Mouse (Mus musculus): Measurements from ENCODE around the gene Tdrkh. TPM values are rescaled to one million over a fixed set of nuclear protein-coding genes. Genes with fewer than 3 reads are reported as not detected.

Tdrkh gene
- total RNA-seq, 4 experiments from 2014 or later = 38.3 to 42.1 (median 41.7) TPM

DNA sequence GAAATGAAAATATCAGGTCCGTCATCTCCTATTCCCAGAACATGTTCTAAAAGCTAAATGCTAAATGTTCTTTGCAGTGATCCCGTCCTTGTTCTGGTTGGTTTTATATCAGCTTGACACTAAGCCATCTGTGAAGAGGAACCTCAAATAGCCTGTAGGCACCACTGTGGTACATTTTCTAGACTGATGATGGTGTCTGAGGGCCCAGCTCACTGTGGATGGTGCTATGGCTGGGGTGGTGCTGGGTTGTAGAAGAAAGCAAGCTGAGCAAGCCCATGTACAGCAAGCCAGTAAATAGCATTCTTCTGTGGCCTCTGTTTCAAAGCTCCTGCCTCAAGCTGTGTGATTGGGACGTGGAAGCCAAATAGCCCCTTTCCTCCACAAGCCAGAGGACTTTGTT is 44.0 kb downstream of the Tdrkh start:
- no peak for DNase-seq (ENCODE audit: low spot score in 2 of 2)

- DNase-seq (ENCODE audit: low spot score in 2 of 2) = no peak
These were observed 46.8 kb downstream of the Tdrkh start for GRCm38 (mm10) chr3:94459834-94460233.

DNA sequence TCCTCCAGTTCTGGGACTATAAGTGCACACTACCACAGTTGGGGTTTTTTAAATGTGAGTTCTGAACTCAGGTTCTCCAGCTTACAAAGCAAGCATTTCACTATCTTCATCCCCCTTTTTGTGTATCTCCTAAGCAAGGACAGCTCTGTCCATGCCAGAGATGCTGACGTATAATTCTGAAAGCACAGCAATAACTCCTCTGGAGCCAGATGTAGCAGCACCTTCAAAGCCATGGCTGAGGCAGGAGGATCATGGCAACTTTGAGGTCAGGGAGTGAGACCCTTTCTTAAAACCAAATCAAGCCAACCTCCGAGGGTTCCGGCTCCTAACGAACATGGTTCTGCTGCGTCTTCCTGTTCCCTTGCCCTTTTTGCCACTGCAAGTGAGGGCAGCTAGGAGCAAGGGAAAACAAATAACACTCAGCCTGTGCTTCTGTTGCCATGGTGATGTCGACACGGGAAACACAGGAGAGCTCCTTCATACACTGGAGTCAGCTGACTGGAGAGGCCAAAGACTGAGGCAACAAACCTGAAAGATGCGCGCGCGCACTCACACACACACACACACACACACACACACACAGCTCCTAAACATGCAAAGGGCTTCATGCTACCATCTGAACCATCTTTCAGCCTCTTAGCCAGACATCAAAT is 51.0 kb downstream of the Tdrkh start:
- DNase-seq (ENCODE audit: low spot score in 2 of 2) = no peak

- peak in 1 of 2 experiments; percentile 73 for DNase-seq (ENCODE audit: low spot score in 2 of 2)
These were observed 52.8 kb downstream of the Tdrkh start for GRCm38 (mm10) chr3:94465632-94466430.

DNA sequence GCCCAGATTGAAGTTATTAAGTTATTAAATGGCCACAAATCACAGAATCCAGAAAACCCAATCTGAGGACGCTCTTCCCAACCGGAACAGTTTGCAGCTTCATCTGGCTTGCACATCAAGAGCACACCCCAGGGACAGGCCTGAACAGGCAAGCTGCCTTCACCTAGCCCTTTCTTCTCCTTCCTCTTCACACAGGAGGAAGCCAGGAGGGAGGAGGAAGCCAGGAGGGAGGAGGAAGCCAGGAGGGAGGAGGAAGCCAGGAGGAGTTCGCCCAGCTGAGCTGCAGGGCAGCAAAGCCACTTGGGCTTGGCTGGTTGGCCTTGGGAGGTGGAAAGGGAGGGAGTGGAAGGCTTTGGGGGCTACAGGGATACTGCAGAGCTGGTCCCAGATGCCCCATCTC is 55.9 kb downstream of the Tdrkh start:
- no peak for DNase-seq (ENCODE audit: low spot score in 2 of 2)

DNA sequence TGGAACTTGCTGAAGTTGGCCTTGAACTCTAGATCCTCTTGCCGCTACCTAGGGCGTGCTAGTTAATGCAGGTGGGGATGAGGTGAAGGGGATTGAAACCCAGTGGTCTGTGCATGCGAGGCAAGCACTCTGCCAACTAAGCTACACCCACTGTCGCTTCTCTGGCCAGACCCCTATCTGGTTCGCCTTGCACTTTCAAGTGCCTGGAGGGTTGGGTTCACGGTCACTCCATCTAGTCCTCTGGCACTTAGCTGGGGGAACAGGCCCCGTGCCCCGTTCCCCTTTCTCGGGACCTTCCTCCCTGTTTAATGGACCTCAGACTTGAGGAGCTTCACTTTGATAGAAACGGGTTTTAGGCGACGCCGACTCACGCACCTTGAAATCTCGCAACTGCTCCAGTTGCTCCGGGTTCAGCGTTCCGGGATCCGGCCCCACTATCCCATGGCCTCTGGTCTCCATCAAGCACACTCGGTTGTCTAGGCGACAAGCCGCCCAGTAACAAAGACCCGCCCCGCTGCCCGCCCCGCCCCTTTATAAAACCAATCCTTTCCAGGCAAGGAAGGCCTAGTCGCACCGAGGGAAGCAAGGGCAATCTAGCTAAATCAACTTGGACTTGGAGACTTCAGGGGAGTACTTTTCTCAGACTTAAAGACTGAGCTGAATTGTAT is 59.5 kb downstream of the Tdrkh start:
- no peak for DNase-seq (ENCODE audit: low spot score in 2 of 2)

GRCm38 (mm10) chr3:94473115-94473505 is 60.0 kb downstream of the Tdrkh start:
- no peak for DNase-seq (ENCODE audit: low spot score in 2 of 2)

DNA sequence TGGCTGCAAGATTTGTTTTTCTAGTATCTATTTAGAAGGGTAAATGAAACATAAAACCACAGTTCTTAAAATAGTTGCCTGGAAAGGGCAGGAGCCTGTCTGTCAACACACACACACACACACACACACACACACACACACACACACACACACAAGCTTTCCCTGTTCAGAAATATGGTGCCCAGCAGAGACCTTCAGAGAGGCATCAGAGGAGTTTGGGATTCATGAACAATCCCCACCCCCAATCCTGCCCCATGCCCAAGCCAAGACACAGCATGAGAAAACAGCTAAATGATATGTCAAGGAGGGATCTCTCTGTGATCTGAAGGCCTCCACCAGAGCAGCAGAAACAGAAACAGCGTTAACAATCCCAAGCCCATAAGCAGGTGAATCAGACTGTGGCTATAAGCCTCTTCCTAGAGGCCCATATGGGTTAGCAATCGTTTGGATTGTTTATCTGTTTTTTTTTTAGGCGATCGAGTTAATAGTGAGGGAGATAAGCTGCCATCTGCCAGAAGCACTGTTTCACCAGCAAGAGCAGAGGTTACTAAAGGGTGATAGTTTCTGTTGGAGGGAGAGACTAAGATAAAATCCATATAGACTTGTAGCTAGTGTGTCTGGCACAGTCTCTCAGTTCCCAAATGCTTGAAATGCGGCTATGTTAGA is 60.6 kb downstream of the Tdrkh start:
- DNase-seq (ENCODE audit: low spot score in 2 of 2) = no peak

DNA sequence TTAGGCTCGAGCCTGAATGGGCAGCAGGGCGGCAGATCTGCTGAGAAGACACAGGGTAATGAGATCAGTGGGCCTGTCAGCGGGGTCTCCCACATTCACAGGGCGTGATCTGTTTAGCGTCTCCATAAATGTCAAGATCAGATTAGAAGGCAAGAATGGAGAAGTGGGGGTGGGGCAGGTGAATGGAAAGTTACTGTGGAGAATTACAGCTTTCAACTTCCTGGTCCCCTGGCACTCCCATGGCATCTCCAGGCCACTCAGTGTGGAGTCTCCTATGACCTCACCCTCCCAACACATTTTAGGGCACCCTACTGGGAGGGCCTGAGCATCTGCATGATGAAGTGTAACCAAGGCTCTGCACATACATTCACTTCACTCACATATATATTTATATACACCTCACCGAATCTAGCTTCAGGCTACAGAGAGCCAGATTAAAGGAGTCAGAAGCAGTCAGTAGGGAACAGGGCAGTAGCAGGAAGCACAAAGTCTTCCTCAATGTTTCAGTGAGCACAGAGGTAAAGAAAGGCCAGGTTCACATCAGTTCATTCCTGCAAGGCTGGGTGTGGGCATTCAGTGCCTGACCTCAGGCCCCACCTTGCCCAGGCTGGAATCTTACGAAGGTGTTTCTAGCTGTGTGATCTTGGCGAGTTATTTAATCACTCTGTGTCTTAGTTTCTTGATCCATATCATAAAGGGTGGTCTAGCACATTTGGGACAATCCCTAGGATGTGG is 63.4 kb downstream of the Tdrkh start:
- DNase-seq (ENCODE audit: low spot score in 2 of 2) = no peak

- DNase-seq (ENCODE audit: low spot score in 2 of 2) = peak in 1 of 2 experiments; percentile 78
These were observed 64.4 kb downstream of the Tdrkh start for GRCm38 (mm10) chr3:94477444-94477843.

DNA sequence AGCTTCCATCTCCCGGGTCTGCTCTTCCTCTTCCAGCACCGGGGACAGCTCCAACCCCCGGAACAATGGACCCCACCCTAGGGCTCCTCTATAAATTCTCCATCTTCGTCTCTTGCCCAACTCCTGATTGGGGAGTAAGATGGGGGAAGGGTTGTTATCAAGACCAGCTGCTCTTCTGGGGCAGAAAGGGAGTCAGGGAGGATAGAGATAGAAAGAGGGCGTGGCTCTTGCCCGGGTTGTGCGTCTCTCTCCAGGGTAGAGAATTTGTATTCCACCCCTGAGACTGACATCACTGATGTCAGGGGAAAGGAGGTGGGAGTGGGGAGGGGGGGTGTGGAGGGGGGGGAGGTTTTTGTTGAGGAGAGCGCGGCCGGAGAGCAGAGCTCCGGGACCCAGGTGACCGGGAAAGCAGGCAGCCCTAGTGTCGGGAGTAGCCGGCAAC is 64.9 kb downstream of the Tdrkh start, which contains the start of gene Celf3:
TSS of gene Celf3 (plus strand) at position 315 of the 442 bp plus-strand sequence.
- DNase-seq (ENCODE audit: low spot score in 2 of 2) = peak in 1 of 2 experiments; percentile 72

DNA sequence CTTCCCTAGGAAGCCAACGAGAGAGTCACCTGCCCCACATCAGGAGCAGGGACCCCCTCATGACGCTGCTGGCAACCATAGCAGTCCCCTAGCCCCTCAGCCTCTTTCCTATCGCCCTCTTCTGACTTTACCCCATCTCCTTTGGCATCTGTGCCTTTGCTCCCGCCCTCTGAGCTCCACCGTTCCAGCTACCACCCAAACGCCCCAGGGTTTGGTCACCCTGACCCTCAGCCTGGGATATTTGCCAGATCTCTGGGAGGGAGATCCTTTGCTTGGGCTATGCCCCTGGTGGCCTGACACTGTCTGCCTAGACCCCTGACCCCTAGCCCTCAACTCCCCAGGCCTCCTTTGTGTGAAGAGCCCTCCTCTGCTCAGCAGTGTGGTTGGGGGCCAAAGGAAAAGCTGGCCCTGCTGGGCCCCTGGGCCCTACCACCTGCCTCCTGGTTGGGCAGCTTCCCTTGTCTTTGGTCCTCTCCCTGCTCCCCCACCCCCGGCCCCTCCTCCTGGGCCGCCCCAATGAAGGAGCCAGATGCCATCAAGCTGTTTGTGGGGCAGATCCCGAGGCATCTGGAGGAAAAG is 65.6 kb downstream of the Tdrkh start:
- no peak for DNase-seq (ENCODE audit: low spot score in 2 of 2)

- DNase-seq (ENCODE audit: low spot score in 2 of 2) = no peak
These were observed 66.5 kb downstream of the Tdrkh start for GRCm38 (mm10) chr3:94479564-94479963.

DNA sequence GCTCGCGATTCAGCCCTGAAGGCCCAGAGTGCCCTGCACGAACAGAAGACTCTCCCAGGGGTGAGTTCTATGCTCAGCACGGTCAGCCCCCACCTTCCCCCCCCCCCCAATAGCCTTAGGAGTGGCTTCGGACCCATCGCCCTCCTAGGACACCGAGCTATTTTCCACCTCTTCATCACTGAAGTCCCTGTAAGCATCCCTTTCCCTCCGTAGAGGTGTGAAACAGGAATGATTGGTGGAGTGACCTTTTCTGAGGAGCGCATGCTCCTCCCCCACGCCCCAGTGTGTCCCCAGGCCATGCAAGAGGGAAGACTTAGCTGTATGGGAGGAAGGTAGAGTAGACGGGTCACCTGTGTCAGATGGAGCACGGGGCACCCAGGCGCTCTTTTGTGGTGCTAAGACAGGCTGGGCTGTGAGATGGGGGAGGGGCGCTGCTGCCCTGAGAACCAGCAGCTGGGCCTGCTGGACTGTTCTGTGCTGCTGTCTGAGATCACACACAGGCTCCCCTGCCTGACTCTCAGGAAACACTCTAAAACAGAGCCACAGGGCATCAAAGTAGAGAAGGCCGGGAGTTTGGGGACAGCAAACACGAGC is 67.3 kb downstream of the Tdrkh start, which contains the start of gene Riiad1:
TSS of gene Riiad1 (minus strand) at position 51 of the 594 bp plus-strand sequence.
- DNase-seq (ENCODE audit: low spot score in 2 of 2) = no peak

- DNase-seq (ENCODE audit: low spot score in 2 of 2) = no peak
These were observed 68.4 kb downstream of the Tdrkh start for GRCm38 (mm10) chr3:94481429-94481828.

DNA sequence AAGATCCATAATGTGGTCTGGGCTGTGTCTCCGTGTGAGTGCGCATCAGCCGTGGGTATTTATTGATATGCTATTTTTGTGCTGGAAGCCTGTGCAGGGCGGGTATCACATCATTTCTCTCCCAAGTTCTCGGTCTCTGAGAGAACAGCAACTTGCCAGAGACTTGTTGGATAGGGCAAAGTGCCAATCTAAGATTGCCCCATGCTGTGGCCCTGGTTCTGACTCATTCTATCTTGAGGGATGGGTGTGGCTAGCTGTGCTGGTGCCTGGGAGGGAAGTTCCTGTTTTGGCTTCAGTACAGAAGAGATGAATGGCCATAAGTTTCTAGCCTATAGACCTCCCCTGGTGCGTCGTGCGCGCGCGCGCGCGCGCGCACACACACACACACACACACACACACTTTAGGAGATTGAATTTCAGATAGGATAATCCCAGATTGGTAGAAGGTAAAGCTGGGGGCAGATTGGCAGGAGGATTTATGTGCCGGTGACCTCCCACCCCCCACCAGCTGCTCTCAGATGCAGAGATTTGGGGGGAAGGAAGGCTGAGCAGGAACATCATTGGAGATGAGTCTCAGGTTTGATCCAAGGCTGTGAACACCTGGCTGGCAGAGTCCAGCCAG is 69.8 kb downstream of the Tdrkh start:
- no peak for DNase-seq (ENCODE audit: low spot score in 2 of 2)

GRCm38 (mm10) chr3:94483790-94484439 is 70.8 kb downstream of the Tdrkh start:
- peak; percentile 86 to 98 for DNase-seq (ENCODE audit: low spot score in 2 of 2)
